Mouse (Mus musculus): ENCODE results near the gene Ripor1.

GRCm38 (mm10) chr8:105566703-105567595 is 38.1 kb upstream of the Ripor1 start:
- TF ChIP-seq CTCF (IDR thresholded peaks at IDR 0.05; ENCODE audit: low read depth, low read length) = no peak
- TF ChIP-seq TAL1 (conservative IDR thresholded peaks at IDR 0.05; ENCODE audit: low read depth, low read length) = no peak

Measured in G1E (cell line).